Mouse (Mus musculus) adipose tissue, adult 10 weeks (tissue): Measurements from ENCODE around the gene Emx2. TPM values are rescaled to one million over a fixed set of nuclear protein-coding genes. Genes with fewer than 3 reads are reported as not detected.

ENCODE experiments used
- polyA plus RNA-seq: library from polyadenylated mRNA; stranded (reverse); fragments of 350-450 nt; fragmentation: Illumina TruSeq; extraction: RNeasy Lipid Tissue Mini Kit (QIAGEN cat#74804); gene quantifications from one replicate; pipeline ENCODE4 v1.2.3, GENCODE M21; 2014; ENCODE audit warnings: low read depth, low replicate concordance

Emx2 gene
- polyA plus RNA-seq: 61.5 TPM

DNA sequence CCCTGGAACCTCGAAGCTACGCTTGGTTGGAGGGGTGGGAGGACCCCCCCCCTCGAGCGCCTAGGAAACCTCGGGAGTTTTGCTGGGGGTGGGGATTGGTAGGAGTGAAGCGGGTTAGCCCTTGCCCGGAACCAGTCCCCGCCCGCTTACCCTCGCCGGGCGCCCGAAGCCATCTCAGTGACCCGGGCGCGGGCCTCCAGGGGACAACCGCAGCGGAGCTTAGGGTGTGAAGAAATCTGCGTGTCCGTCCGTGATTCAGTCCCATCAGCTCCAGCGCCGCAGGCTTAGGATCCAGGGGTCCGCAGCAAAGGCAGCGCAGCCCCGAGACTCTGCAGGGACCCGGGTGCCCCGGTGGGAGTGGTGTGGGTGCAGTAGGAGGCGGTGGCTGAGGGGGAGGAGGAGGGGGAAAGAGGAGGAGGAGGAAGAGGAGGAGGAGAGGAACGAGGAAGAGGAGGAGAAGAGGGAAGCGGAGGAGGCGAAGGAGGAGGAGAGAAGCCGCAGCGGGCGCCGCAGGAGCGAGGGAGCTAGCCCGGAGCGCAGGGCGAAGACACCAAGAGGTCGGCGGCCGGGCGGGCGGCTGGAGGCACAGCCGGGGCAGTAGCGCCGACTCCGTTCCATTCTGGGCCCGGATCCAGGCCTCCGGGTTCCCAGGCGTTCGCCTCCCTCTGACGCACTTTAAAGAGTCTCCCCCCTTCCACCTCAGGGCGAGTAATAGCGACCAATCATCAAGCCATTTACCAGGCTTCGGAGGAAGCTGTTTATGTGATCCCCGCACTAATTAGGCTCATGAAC is at the start of gene Emx2:
Gene Emx2 (plus strand): TSS at position 422 of the 792 bp plus-strand sequence.

Other genes with a start within 250 kb of the Emx2 start
- gene Kcnk18, start 239.2 kb upstream of the Emx2 start, polyA plus RNA-seq: not detected
- gene Slc18a2, start 197.5 kb upstream of the Emx2 start, polyA plus RNA-seq: 0.27 TPM
- gene Rps12-ps3, start 136.1 kb upstream of the Emx2 start, polyA plus RNA-seq: 33.7 TPM
- gene Pdzd8, start 112.6 kb upstream of the Emx2 start, polyA plus RNA-seq: 21.9 TPM